Mouse (Mus musculus) spleen, postnatal 0 days (tissue): Measurements from ENCODE around the gene Vmn2r21. TPM values are rescaled to one million over a fixed set of nuclear protein-coding genes. Genes with fewer than 3 reads are reported as not detected.

Experiments used
- polyA plus RNA-seq: library from polyadenylated mRNA; unstranded; fragments of >200 nt; fragmentation: Nextera tagmentation; extraction: Ambion mirVana; gene quantifications from 2 replicates; pipeline ENCODE4 v1.2.1, GENCODE M21; 2015

Vmn2r21 gene
- polyA plus RNA-seq, result not detected in 2 replicates

DNA sequence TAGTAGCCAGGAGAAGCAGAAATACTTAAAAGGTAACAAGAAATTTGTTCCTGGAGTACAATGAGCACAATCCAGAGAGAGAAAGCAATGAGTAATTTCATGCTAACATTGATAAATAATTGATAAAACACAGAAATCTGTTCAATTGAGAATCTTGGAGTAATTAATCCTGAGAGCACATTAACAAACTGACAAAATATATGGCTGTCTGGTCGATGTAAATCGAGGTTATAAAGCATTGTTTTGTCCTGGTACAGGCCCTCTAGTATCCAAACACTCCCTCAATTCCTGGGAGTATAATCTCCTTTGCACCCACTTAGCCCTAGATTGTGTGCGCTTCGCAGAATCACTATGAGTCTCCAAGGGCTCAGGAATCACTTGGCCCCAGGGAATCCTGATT, at the start of gene Vmn2r21:
TSS of gene Vmn2r21 (minus strand) at position 101 of the 400 bp plus-strand sequence.

Other genes starting within 250 kb of the Vmn2r21 start
- gene Clec4e, start 243.5 kb downstream of the Vmn2r21 start, polyA plus RNA-seq, result 2.6 and 3.1 TPM in 2 replicates
- not detected in 2 replicates for gene Vmn2r19, start 225.1 kb downstream of the Vmn2r21 start, polyA plus RNA-seq
- gene Vmn2r20, start 115.3 kb downstream of the Vmn2r21 start, polyA plus RNA-seq, result not detected in 2 replicates
- gene Vmn2r22, start 117.3 kb upstream of the Vmn2r21 start, polyA plus RNA-seq, result not detected in 2 replicates
- gene Vmn2r23, start 169.3 kb upstream of the Vmn2r21 start, polyA plus RNA-seq, result not detected in 2 replicates
- gene Vmn2r24, start 245.5 kb upstream of the Vmn2r21 start, polyA plus RNA-seq, result not detected in 2 replicates